30 mouse cellular contexts compared by ENCODE assay signal in the genomic region with DNA sequence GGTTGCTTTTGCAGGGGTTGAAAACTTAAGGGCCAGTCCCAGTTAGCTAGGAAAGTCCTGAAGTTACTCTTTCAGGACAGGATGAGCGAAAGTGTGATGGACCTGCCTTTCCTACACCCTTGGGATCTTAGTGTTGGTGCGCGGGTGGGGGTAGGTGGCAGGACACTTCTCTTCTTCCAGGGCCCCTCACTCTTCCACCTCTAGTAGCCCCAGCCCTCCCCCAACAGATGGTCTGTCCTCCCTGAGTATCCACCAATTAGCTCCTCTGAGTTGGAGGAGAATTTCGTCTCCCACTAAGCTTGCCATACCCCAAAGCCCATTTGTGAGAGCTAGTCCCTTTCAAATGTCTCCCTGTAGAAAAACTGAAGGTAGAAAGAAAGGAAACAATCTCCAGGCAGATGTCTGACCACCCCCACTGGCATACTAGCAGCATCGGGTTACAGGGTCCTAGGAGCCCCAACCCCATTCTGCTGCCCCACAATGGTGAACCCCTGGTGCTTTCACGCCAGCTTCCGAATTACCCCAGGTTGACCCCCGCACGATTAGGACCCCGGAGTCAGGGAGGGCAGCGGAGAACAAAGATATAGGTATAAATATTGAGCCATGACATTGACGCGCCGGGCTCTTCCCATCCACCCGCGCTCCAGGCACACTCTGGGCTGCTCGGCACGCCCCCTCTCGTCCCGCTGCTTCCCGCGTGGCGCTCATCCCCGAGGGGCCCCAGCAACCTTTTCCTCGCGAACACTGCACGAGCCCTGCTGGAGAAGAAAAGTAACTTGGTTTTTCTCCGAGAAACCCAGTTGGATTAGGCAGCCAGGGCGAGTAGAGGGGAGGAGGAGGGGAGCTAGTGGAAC. TPM values are rescaled to one million over a fixed set of nuclear protein-coding genes. Genes with fewer than 3 reads are reported as not detected.
A peak's percentile ranks its signal among the peaks of the same experiment; 100 is the strongest.
DNase-seq lines count a peak whose midpoint lies in the region; ATAC-seq and TF ChIP-seq lines count a peak whose summit lies in the region.
"Not testable (repeated sequence)": the region's sequence is repeated elsewhere in the genome, so short reads cannot be mapped to it uniquely, and the experiment has no call there.
"Had no signal": no experiment of that assay in that cellular context is flagged by ENCODE, and none has a peak within 500 bp of the region (broad histone marks: within the 10 kb centered on the region; RNA-seq: fewer than 3 reads in every experiment).

No protein-coding gene starts in this region.

- peak; percentile 53 for ATAC-seq in forebrain, embryonic 11.5 days (replicated peaks; ENCODE audit: low FRiP score)
- peak; percentile 75 for ATAC-seq in forebrain, embryonic 16.5 days
- peak; percentile 60; the same call in 1 of the 2 replicates for ATAC-seq in hindbrain, embryonic 12.5 days (ENCODE audit: low FRiP score)
- peak; percentile 2; the same call in 1 of the 2 replicates for ATAC-seq in hindbrain, postnatal 0 days
- ATAC-seq in limb, embryonic 13.5 days (ENCODE audit: low FRiP score, low read depth): peak; percentile 28; the same call in 1 of the 2 replicates
- ATAC-seq in midbrain, embryonic 14.5 days (ENCODE audit: low FRiP score, low TSS enrichment): peak; percentile 62
- peak; percentile 68; the same call in 1 of the 2 replicates for ATAC-seq in neural tube, embryonic 12.5 days (ENCODE audit: low FRiP score, low read depth)

- H3K9ac ChIP-seq in forebrain, embryonic 11.5 days (ENCODE audit: low read length); forebrain, embryonic 16.5 days (replicated peaks; ENCODE audit: low read depth, low read length); hindbrain, embryonic 12.5 days; hindbrain, postnatal 0 days (replicated peaks; ENCODE audit: low read length); limb, embryonic 13.5 days; midbrain, embryonic 14.5 days (replicated peaks; ENCODE audit: low read length); neural tube, embryonic 12.5 days: not testable (repeated sequence)

- H3K27ac ChIP-seq in forebrain, embryonic 11.5 days (ENCODE audit: low read depth, low read length); forebrain, embryonic 16.5 days (ENCODE audit: low read length); hindbrain, embryonic 12.5 days; hindbrain, postnatal 0 days; limb, embryonic 13.5 days; midbrain, embryonic 14.5 days (replicated peaks; ENCODE audit: low read depth, low read length); neural tube, embryonic 12.5 days: not testable (repeated sequence)

- not testable (repeated sequence) for H3K9me3 ChIP-seq in forebrain, embryonic 11.5 days (ENCODE audit: control insufficient read depth, low read length); forebrain, embryonic 16.5 days (ENCODE audit: control insufficient read depth, low read length); hindbrain, embryonic 12.5 days (replicated peaks); hindbrain, postnatal 0 days (ENCODE audit: low read length); limb, embryonic 13.5 days; midbrain, embryonic 14.5 days (ENCODE audit: control insufficient read depth, low read length); neural tube, embryonic 12.5 days

- 28% methylated on average over 19 of the region's 29 CpGs for WGBS in forebrain, embryonic 11.5 days
- WGBS in forebrain, embryonic 16.5 days: 34% methylated on average over 15 of the region's 29 CpGs
- 20% methylated on average over 18 of the region's 29 CpGs for WGBS in hindbrain, embryonic 12.5 days
- 27% methylated on average over 17 of the region's 29 CpGs for WGBS in hindbrain, postnatal 0 days
- WGBS in limb, embryonic 13.5 days: 14% methylated on average over 21 of the region's 29 CpGs
- 25% methylated on average over 17 of the region's 29 CpGs for WGBS in midbrain, embryonic 14.5 days
- WGBS in neural tube, embryonic 12.5 days: 16% methylated on average over 23 of the region's 29 CpGs

- not testable (repeated sequence) for H3K36me3 ChIP-seq in forebrain, embryonic 11.5 days (ENCODE audit: control insufficient read depth, insufficient read depth, low read length); forebrain, embryonic 16.5 days (ENCODE audit: control insufficient read depth, insufficient read depth); hindbrain, embryonic 12.5 days; hindbrain, postnatal 0 days (ENCODE audit: insufficient read depth, low read length); limb, embryonic 13.5 days; midbrain, embryonic 14.5 days (ENCODE audit: control insufficient read depth, insufficient read depth, low read length); neural tube, embryonic 12.5 days

- TF ChIP-seq CTCF in hindbrain, postnatal 0 days (IDR thresholded peaks at IDR 0.05; ENCODE audit: low read depth): not testable (repeated sequence)

- H3K4me1 ChIP-seq in forebrain, embryonic 11.5 days (replicated peaks; ENCODE audit: control insufficient read depth, insufficient read depth, low read length); forebrain, embryonic 16.5 days (replicated peaks; ENCODE audit: control insufficient read depth, insufficient read depth, low read length); hindbrain, embryonic 12.5 days; hindbrain, postnatal 0 days (ENCODE audit: insufficient read depth, low read length); limb, embryonic 13.5 days; midbrain, embryonic 14.5 days (ENCODE audit: control insufficient read depth, insufficient read depth, low read length); neural tube, embryonic 12.5 days: not testable (repeated sequence)

- not testable (repeated sequence) for H3K4me2 ChIP-seq in forebrain, embryonic 11.5 days (ENCODE audit: low read depth, low read length, severe bottlenecking); forebrain, embryonic 16.5 days (ENCODE audit: low read length); hindbrain, embryonic 12.5 days (replicated peaks); hindbrain, postnatal 0 days (ENCODE audit: low read depth, low read length); limb, embryonic 13.5 days (replicated peaks); midbrain, embryonic 14.5 days (ENCODE audit: low read length); neural tube, embryonic 12.5 days (replicated peaks)

- not testable (repeated sequence) for H3K4me3 ChIP-seq in forebrain, embryonic 11.5 days (ENCODE audit: low read depth, low read length); forebrain, embryonic 16.5 days (replicated peaks; ENCODE audit: low read length); hindbrain, embryonic 12.5 days; hindbrain, postnatal 0 days (ENCODE audit: low read length); limb, embryonic 13.5 days; midbrain, embryonic 14.5 days (replicated peaks; ENCODE audit: low read depth, low read length); neural tube, embryonic 12.5 days

- DNase-seq in R1 (ENCODE audit: low read depth, low spot score): peak; percentile 0
- not testable (repeated sequence) for DNase-seq in forebrain, embryonic 11.5 days (ENCODE audit: low spot score); hindbrain, postnatal 0 days (ENCODE audit: low spot score); midbrain, embryonic 14.5 days

- H3K27me3 ChIP-seq in forebrain, embryonic 11.5 days (ENCODE audit: control insufficient read depth, insufficient read depth, low read length); forebrain, embryonic 16.5 days (replicated peaks; ENCODE audit: control insufficient read depth, insufficient read depth, low read length); hindbrain, embryonic 12.5 days; hindbrain, postnatal 0 days (ENCODE audit: insufficient read depth, low read length); limb, embryonic 13.5 days; midbrain, embryonic 14.5 days (ENCODE audit: control insufficient read depth, insufficient read depth, low read length); neural tube, embryonic 12.5 days (replicated peaks): not testable (repeated sequence)

RNA-seq across cellular contexts. Expression of gene Gm8024, which starts 18.5 kb away (rescaled TPM):
- not detected in 2 replicates for polyA plus RNA-seq in forebrain, embryonic 11.5 days (2014; fragmentation: Nextera tagmentation; extraction: Ambion mirVana)
- not detected in 2 replicates for polyA plus RNA-seq in forebrain, embryonic 16.5 days (2015; fragmentation: Nextera tagmentation; extraction: Ambion mirVana)
- polyA plus RNA-seq in hindbrain, embryonic 12.5 days (2016; fragmentation: Nextera tagmentation; extraction: Ambion mirVana): not detected in 2 replicates
- total RNA-seq in hindbrain, postnatal 0 days (2014; rRNA removed): 0.21 TPM in 1 of 2 replicates, not detected in the other
- polyA plus RNA-seq in hindbrain, postnatal 0 days (2015; fragmentation: Nextera tagmentation; extraction: Ambion mirVana): not detected in 2 replicates
- not detected in 2 replicates for polyA plus RNA-seq in limb, embryonic 13.5 days (2015; fragmentation: Nextera tagmentation; extraction: Ambion mirVana)
- not detected in 2 replicates for polyA plus RNA-seq in midbrain, embryonic 14.5 days (2014; fragmentation: Nextera tagmentation; extraction: Ambion mirVana)
- polyA plus RNA-seq in neural tube, embryonic 12.5 days (2016; fragmentation: Nextera tagmentation; extraction: Ambion mirVana): not detected in 2 replicates
- total RNA-seq: adrenal gland, postnatal 10 days; CH12.LX; gastrocnemius, postnatal 10 days; heart, postnatal 14 days; left cerebral cortex, postnatal 10 days; liver, adult 2 months; megakaryocyte progenitor cell, adult 5-6 weeks had no signal
- polyA plus RNA-seq: C2C12; embryonic facial prominence, embryonic 10.5 days; forebrain, embryonic 10.5 days; gonadal fat pad, adult 2 months; heart, embryonic 14.5 days; hindbrain, embryonic 10.5 days; intestine, embryonic 16.5 days; limb, embryonic 10.5 days; liver, adult 2 months; liver, embryonic 15.5 days; lung, embryonic 15.5 days; midbrain, embryonic 10.5 days; myocyte; stomach, embryonic 16.5 days; urinary bladder, adult 2 months had no signal

RNA-seq across cellular contexts. Expression of gene Gm8020, which starts 40.4 kb away (rescaled TPM):
- polyA plus RNA-seq in forebrain, embryonic 11.5 days (2014; fragmentation: Nextera tagmentation; extraction: Ambion mirVana): not detected in 2 replicates
- polyA plus RNA-seq in forebrain, embryonic 16.5 days (2015; fragmentation: Nextera tagmentation; extraction: Ambion mirVana): not detected in 2 replicates
- not detected in 2 replicates for polyA plus RNA-seq in hindbrain, embryonic 12.5 days (2016; fragmentation: Nextera tagmentation; extraction: Ambion mirVana)
- total RNA-seq in hindbrain, postnatal 0 days (2014; rRNA removed): not detected in 2 replicates
- not detected in 2 replicates for polyA plus RNA-seq in hindbrain, postnatal 0 days (2015; fragmentation: Nextera tagmentation; extraction: Ambion mirVana)
- not detected in 2 replicates for polyA plus RNA-seq in limb, embryonic 13.5 days (2015; fragmentation: Nextera tagmentation; extraction: Ambion mirVana)
- polyA plus RNA-seq in midbrain, embryonic 14.5 days (2014; fragmentation: Nextera tagmentation; extraction: Ambion mirVana): not detected in 2 replicates
- not detected in 2 replicates for polyA plus RNA-seq in neural tube, embryonic 12.5 days (2016; fragmentation: Nextera tagmentation; extraction: Ambion mirVana)
- total RNA-seq: adrenal gland, postnatal 10 days; CH12.LX; ES-E14; gastrocnemius, postnatal 10 days; heart, postnatal 14 days; left cerebral cortex, postnatal 10 days; liver, adult 2 months; megakaryocyte progenitor cell, adult 5-6 weeks had no signal
- polyA plus RNA-seq: C2C12; embryonic facial prominence, embryonic 10.5 days; forebrain, embryonic 10.5 days; gonadal fat pad, adult 2 months; heart, embryonic 14.5 days; hindbrain, embryonic 10.5 days; intestine, embryonic 16.5 days; limb, embryonic 10.5 days; liver, adult 2 months; liver, embryonic 15.5 days; lung, embryonic 15.5 days; midbrain, embryonic 10.5 days; myocyte; stomach, embryonic 16.5 days; urinary bladder, adult 2 months had no signal

RNA-seq across cellular contexts. Expression of gene Gm17124, which starts 57.1 kb away (rescaled TPM):
- polyA plus RNA-seq in forebrain, embryonic 11.5 days (2014; fragmentation: Nextera tagmentation; extraction: Ambion mirVana): not detected in 2 replicates
- not detected in 2 replicates for polyA plus RNA-seq in forebrain, embryonic 16.5 days (2015; fragmentation: Nextera tagmentation; extraction: Ambion mirVana)
- polyA plus RNA-seq in hindbrain, embryonic 12.5 days (2016; fragmentation: Nextera tagmentation; extraction: Ambion mirVana): not detected in 2 replicates
- total RNA-seq in hindbrain, postnatal 0 days (2014; rRNA removed): not detected in 2 replicates
- polyA plus RNA-seq in hindbrain, postnatal 0 days (2015; fragmentation: Nextera tagmentation; extraction: Ambion mirVana): not detected in 2 replicates
- polyA plus RNA-seq in limb, embryonic 13.5 days (2015; fragmentation: Nextera tagmentation; extraction: Ambion mirVana): not detected in 2 replicates
- polyA plus RNA-seq in midbrain, embryonic 14.5 days (2014; fragmentation: Nextera tagmentation; extraction: Ambion mirVana): not detected in 2 replicates
- polyA plus RNA-seq in neural tube, embryonic 12.5 days (2016; fragmentation: Nextera tagmentation; extraction: Ambion mirVana): not detected in 2 replicates
- total RNA-seq: adrenal gland, postnatal 10 days; CH12.LX; ES-E14; gastrocnemius, postnatal 10 days; heart, postnatal 14 days; left cerebral cortex, postnatal 10 days; liver, adult 2 months; megakaryocyte progenitor cell, adult 5-6 weeks had no signal
- polyA plus RNA-seq: C2C12; embryonic facial prominence, embryonic 10.5 days; forebrain, embryonic 10.5 days; gonadal fat pad, adult 2 months; heart, embryonic 14.5 days; hindbrain, embryonic 10.5 days; intestine, embryonic 16.5 days; limb, embryonic 10.5 days; liver, adult 2 months; liver, embryonic 15.5 days; lung, embryonic 15.5 days; midbrain, embryonic 10.5 days; myocyte; stomach, embryonic 16.5 days; urinary bladder, adult 2 months had no signal

Comparison
In these comparisons a context has a peak if more than half of its experiments do, and no peak if none do; other contexts are left out.
1. ATAC-seq: peak in every context shown above with its lines; median percentile 75 in forebrain, embryonic 16.5 days; 68 in neural tube, embryonic 12.5 days; 62 in midbrain, embryonic 14.5 days; 60 in hindbrain, embryonic 12.5 days; 53 in forebrain, embryonic 11.5 days; 28 in limb, embryonic 13.5 days; 2 in hindbrain, postnatal 0 days.